Mouse (Mus musculus) midbrain, postnatal 0 days (tissue): ENCODE measurements at regions not wholly inside any gene's neighbourhood (a gene's known extent, or its start where the extent isn't known, plus 50 kb on each side); places are given as distances from the start of the nearest gene placed in this dataset.

Experiments
- ATAC-seq: fragments of 200-750 bp; cut with Nextera tagmentation; 2 replicates; pipeline ENCODE4 v1.8.0; 2017; ENCODE audit warnings: moderate number of reproducible peaks, mild to moderate bottlenecking, moderate TSS enrichment, moderate library complexity; ENCODE audit not compliant: low FRiP score
- DNase-seq: peaks from one replicate; pipeline ENCODE4 v3.0.0-alpha.2; 2015; ENCODE audit warnings: low spot score
- H3K27ac ChIP-seq: fragments of 300-500 bp; sonication (generic); 2 replicates; pipeline ENCODE4 v1.5.1; 2014; ENCODE audit warnings: low read depth, mild to moderate bottlenecking, low read length, mixed read lengths
- H3K27me3 ChIP-seq: fragments of 300-500 bp; sonication (generic); 2 replicates; pipeline ENCODE4 v1.6.1; 2014; ENCODE audit warnings: low read length, control low read depth, mixed read lengths; ENCODE audit not compliant: insufficient read depth
- H3K36me3 ChIP-seq: fragments of 300-500 bp; sonication (generic); 2 replicates; pipeline ENCODE4 v1.6.1; 2014; ENCODE audit warnings: low read length, control low read depth, mixed read lengths; ENCODE audit not compliant: insufficient read depth
- H3K4me1 ChIP-seq: fragments of 300-500 bp; sonication (generic); 2 replicates; pipeline ENCODE4 v1.6.1; 2014; ENCODE audit warnings: mild to moderate bottlenecking, control low read depth, antibody characterized with exemption, low read length, mixed read lengths; ENCODE audit not compliant: insufficient read depth
- H3K4me2 ChIP-seq: fragments of 300-500 bp; sonication (generic); 2 replicates; pipeline ENCODE4 v1.6.1; 2014; ENCODE audit warnings: low read depth, mild to moderate bottlenecking, low read length, mixed read lengths; ENCODE audit not compliant: poor library complexity, severe bottlenecking
- H3K4me3 ChIP-seq: fragments of 300-500 bp; sonication (generic); 2 replicates; pipeline ENCODE4 v1.5.1; 2014; ENCODE audit warnings: low read depth, mild to moderate bottlenecking, low read length, moderate library complexity
- H3K9ac ChIP-seq: fragments of 300-500 bp; sonication (generic); replicated peaks from 2 replicates; pipeline ENCODE4 v1.6.1; 2014; ENCODE audit warnings: mild to moderate bottlenecking, low read length, moderate library complexity, mixed read lengths; ENCODE audit not compliant: poor library complexity, severe bottlenecking
- H3K9me3 ChIP-seq: fragments of 300-500 bp; sonication (generic); 2 replicates; pipeline ENCODE4 v1.6.1; 2016; ENCODE audit warnings: low read length, control low read depth
- CTCF ChIP-seq: IDR thresholded peaks from 2 replicates; pipeline ENCODE4 v1.5.1; 2016; ENCODE audit warnings: antibody characterized with exemption, mild to moderate bottlenecking
- WGBS: fragments of 180-500 bp; shearing (Covaris S2); extraction: QIAGEN DNeasy Blood & Tissue Kit; methylation state at CpG from one replicate; pipeline ENCODE4 v1.1.7; 2014; 5-methylcytosine and 5-hydroxymethylcytosine counted together

DNA sequence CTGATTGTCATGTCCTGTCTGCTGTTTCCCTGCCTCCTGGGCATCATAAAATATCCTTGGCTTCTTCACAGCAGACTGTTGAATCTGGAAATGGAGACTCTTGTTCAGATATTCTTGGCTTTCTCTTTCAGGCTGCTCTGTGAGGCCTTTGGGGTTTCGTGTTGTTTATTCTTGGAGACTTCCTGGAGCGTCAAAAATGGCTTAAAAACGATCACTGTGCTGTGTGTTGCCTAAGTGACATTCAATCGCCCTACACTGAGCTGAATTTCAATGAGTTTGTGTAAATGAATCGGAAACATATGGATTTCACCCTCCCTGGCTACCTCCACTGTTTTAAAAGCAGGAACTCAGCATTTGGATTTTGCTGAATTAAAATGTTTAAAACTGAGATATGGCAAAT, 241.1 kb upstream of the Slc24a2 start:
- H3K4me1 ChIP-seq: peaks cover 2% of the 10 kb centered on the region; the same call in 1 of the 2 replicates
- no peak overlapping the region for H3K4me3 ChIP-seq
- ATAC-seq (no peak), DNase-seq (peak; percentile 21)
- no peaks in the 10 kb centered on the region for H3K27me3 ChIP-seq
- no peaks in the 10 kb centered on the region for H3K9me3 ChIP-seq
- no peaks in the 10 kb centered on the region for H3K36me3 ChIP-seq
- no peak for TF ChIP-seq CTCF
- H3K9ac ChIP-seq: no peak overlapping the region
- H3K27ac ChIP-seq: no peak overlapping the region
- H3K4me2 ChIP-seq: no peak overlapping the region
- 22% methylated on average over 5 of the region's 5 CpGs for WGBS

DNA sequence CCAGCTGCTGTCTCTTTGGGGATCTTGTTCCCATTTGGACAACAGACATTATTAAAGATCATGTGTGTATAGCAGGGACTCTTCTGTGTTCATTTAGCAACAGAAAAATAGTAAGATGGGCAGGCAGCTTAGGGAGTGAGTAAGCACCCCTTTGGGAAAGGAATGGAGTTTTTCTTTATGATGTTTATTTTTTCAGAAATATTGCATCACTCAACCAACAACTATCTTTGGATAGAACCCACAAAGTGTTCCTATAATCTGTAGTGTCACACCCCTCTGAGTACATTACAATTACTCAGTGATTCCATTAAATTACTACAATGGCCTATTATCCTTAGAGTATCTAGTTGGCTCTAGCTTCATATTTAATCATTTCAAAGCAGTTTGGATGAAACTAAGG, 237.3 kb upstream of the Slc24a2 start:
- TF ChIP-seq CTCF: no peak

DNA sequence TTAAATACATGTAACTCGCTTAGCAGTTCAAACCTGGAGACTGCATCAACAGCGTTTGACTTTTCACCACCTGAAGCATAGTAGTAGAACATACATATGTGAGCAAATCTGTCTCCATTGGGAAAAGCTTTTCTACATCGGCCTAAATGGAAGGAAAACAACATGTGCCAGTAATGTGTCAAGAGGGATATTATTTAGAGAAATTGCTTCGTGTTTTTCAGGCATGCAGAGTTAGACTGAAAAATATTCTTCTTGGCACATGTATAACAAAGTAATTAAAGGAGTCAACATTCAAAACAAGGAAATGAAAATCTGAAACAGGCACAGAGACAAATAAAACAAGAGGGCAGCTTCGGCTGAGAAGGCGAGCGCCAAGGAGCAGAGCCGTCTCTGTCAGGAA, 236.7 kb upstream of the Slc24a2 start:
- H3K36me3 ChIP-seq: no peaks in the 10 kb centered on the region
- no peak overlapping the region for H3K9ac ChIP-seq
- DNase-seq: no peak
- H3K27me3 ChIP-seq: no peaks in the 10 kb centered on the region
- no peak overlapping the region for H3K27ac ChIP-seq
- H3K4me2 ChIP-seq: no peak overlapping the region
- H3K4me3 ChIP-seq: no peak overlapping the region
- WGBS: 81% methylated on average over 8 of the region's 8 CpGs
- H3K9me3 ChIP-seq: no peaks in the 10 kb centered on the region
- TF ChIP-seq CTCF: no peak
- no peaks in the 10 kb centered on the region; the same call in 1 of the 2 replicates for H3K4me1 ChIP-seq
- ATAC-seq: no peak

More for the DNA sequence above, 237.3 kb upstream of the Slc24a2 start:
- H3K27me3 ChIP-seq: no peaks in the 10 kb centered on the region
- DNase-seq (no peak), ATAC-seq (no peak)
- no peak overlapping the region for H3K9ac ChIP-seq
- no peak overlapping the region for H3K4me2 ChIP-seq
- H3K27ac ChIP-seq: no peak overlapping the region
- no peaks in the 10 kb centered on the region for H3K36me3 ChIP-seq
- no peak overlapping the region for H3K4me3 ChIP-seq
- H3K9me3 ChIP-seq: no peaks in the 10 kb centered on the region
- no peaks in the 10 kb centered on the region; the same call in 1 of the 2 replicates for H3K4me1 ChIP-seq

DNA sequence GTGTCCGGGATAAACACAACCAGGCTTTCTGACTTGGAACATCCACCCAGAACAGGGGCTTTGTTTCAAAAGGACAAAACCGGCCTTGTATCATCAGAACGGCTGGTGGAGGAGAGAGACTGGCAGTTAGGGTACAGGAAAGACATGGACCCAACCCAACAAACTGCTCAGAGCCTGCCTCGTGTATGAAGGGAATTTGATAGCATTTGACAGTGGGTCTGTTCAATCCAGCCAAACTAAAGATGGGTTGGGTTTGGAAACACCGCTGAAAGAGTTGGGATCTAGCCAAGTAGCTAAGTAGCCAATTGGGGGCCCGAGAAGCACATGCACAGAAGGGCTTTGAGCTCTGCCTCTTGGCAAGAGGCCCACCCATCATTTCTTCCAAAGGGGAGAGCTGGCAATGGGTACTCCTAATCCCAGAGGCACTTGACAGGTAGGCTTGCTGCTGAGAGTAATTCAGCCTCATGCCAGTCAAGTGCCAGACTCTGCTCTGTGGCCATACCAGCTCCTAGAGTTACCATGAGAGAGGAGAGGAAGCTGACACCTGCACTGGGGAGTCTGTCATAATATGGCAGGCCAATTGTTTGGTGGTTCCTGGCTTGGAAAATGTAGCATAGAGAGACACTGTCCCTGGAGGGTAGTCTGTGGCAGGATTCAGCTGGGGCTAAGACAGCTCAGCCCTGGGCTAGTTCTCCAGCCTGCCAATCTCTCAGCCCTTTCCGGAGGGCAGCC, 231.1 kb upstream of the Slc24a2 start:
- Histone ChIP-seq H3K4me1 (no peaks in the 10 kb centered on the region), H3K27me3 (no peaks in the 10 kb centered on the region)
- 57% methylated on average over 7 of the region's 7 CpGs for WGBS

DNA sequence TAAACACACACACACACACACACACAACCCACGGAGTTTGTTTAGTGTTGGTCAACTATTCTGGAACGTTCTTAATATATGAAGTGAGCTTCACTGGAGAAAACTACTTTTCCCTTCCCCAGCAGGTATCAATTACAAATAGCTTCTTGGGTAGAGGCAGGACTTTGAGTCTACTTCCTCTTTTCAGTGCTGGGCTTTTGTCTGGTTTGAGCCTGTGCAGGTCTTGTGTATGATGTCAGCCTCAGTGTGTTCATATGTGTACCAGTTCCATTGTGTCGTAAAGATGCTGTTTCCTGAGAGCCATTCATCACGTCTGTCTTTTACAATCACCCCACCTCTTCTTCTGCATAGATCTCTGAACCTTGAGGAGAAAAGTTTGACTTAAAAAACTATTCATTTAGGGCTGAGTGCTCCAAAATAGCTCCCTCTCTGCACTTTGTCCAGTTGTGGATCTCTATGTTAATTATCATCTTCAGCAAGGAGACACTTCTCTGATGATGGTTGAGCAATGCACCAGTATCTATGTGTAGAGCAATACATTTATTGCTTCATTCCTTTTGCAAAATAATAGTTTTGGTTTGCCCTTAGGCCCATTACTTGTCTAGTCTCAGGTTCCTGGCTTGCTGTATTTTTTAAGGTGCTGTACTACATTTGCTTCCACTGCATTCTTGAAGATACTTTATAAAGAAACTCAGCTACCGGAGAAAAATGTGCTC, 225.7 kb upstream of the Slc24a2 start:
- WGBS: 90% methylated on average over 5 of the region's 5 CpGs

More for the DNA sequence above, 231.1 kb upstream of the Slc24a2 start:
- TF ChIP-seq CTCF: no peak
- ATAC-seq: peak; percentile 80
- no peak overlapping the region for H3K9ac ChIP-seq
- no peaks in the 10 kb centered on the region for H3K36me3 ChIP-seq
- DNase-seq: peak; percentile 96
- no peak overlapping the region for H3K27ac ChIP-seq
- H3K4me3 ChIP-seq: no peak overlapping the region
- H3K4me2 ChIP-seq: no peak overlapping the region
- no peaks in the 10 kb centered on the region for H3K9me3 ChIP-seq

DNA sequence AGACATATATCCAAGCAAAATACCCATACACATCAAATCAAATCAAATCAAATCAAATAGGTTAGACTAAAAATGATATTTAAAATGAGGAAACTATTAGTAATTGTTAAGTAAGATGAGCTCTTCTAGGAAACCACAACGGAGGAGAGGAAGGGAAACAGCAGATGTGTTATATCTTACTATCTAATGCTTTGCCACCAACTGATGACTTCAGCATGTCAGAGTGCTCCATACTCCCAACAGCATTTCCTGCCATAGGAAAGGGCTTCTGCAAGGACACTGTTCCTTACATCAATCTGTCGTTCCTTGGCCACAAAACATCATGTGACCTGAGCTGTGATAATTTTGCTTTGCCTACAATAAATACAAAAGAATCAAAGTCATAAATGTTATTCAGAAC, 221.8 kb upstream of the Slc24a2 start:
- no peak overlapping the region for H3K27ac ChIP-seq
- H3K36me3 ChIP-seq: no peaks in the 10 kb centered on the region
- ATAC-seq: no peak
- no peak overlapping the region for H3K4me3 ChIP-seq
- DNase-seq: no peak
- no peaks in the 10 kb centered on the region for H3K27me3 ChIP-seq
- 88% methylated on average over 2 of the region's 2 CpGs for WGBS
- H3K9ac ChIP-seq: no peak overlapping the region
- TF ChIP-seq CTCF: no peak
- H3K4me2 ChIP-seq: no peak overlapping the region
- no peaks in the 10 kb centered on the region for H3K9me3 ChIP-seq
- peaks cover 4% of the 10 kb centered on the region; the same call in 1 of the 2 replicates for H3K4me1 ChIP-seq

More for the DNA sequence above, 225.7 kb upstream of the Slc24a2 start:
- H3K4me1 ChIP-seq: no peaks in the 10 kb centered on the region
- H3K4me2 ChIP-seq: no peak overlapping the region
- no peak overlapping the region for H3K9ac ChIP-seq
- no peaks in the 10 kb centered on the region for H3K9me3 ChIP-seq
- no peak overlapping the region for H3K27ac ChIP-seq
- H3K27me3 ChIP-seq: no peaks in the 10 kb centered on the region
- no peak for ATAC-seq
- DNase-seq: no peak
- H3K4me3 ChIP-seq: no peak overlapping the region
- no peaks in the 10 kb centered on the region for H3K36me3 ChIP-seq
- TF ChIP-seq CTCF: no peak
